Mouse (Mus musculus) stomach, postnatal 0 days (tissue): ENCODE measurements at regions not wholly inside any gene's neighbourhood (a gene's known extent, or its start where the extent isn't known, plus 50 kb on each side); places are given as distances from the start of the nearest gene placed in this dataset.
A peak's percentile ranks its signal among the peaks of the same experiment; 100 is the strongest.

Source experiments
- ATAC-seq: fragments of 200-750 bp; cut with Nextera tagmentation; 2 replicates; pipeline ENCODE4 v1.8.0; 2017; ENCODE audit not compliant: low FRiP score, low TSS enrichment
- DNase-seq: peaks from one replicate; pipeline ENCODE4 v3.0.0-alpha.2; 2016; ENCODE audit warnings: low spot score
- H3K27ac ChIP-seq: fragments of 300-500 bp; sonication (generic); replicated peaks from 2 replicates; pipeline ENCODE4 v1.5.1; 2014; ENCODE audit warnings: mild to moderate bottlenecking, control low read depth
- H3K27me3 ChIP-seq: fragments of 300-500 bp; sonication (generic); 2 replicates; pipeline ENCODE4 v1.6.1; 2014; ENCODE audit warnings: low read length; ENCODE audit not compliant: control insufficient read depth, insufficient read depth
- H3K36me3 ChIP-seq: fragments of 300-500 bp; sonication (generic); 2 replicates; pipeline ENCODE4 v1.6.1; 2014; ENCODE audit warnings: low read length, mixed read lengths; ENCODE audit not compliant: control insufficient read depth, insufficient read depth
- H3K4me1 ChIP-seq: fragments of 300-500 bp; sonication (generic); replicated peaks from 2 replicates; pipeline ENCODE4 v1.6.1; 2014; ENCODE audit warnings: antibody characterized with exemption; ENCODE audit not compliant: control insufficient read depth, insufficient read depth
- H3K4me2 ChIP-seq: fragments of 300-500 bp; sonication (generic); replicated peaks from 2 replicates; pipeline ENCODE4 v1.6.1; 2014; ENCODE audit warnings: low read depth, mild to moderate bottlenecking, control low read depth, moderate library complexity
- H3K4me3 ChIP-seq: fragments of 300-500 bp; sonication (generic); 2 replicates; pipeline ENCODE4 v1.5.1; 2014; ENCODE audit warnings: low read depth, low read length, control low read depth
- H3K9ac ChIP-seq: fragments of 300-500 bp; sonication (generic); 2 replicates; pipeline ENCODE4 v1.6.1; 2014; ENCODE audit warnings: mild to moderate bottlenecking, low read length, control low read depth, mixed read lengths
- H3K9me3 ChIP-seq: fragments of 300-500 bp; sonication (generic); 2 replicates; pipeline ENCODE4 v1.6.1; 2016; ENCODE audit warnings: low read length; ENCODE audit not compliant: control insufficient read depth
- CTCF ChIP-seq: IDR thresholded peaks from 2 replicates; pipeline ENCODE4 v1.5.1; 2016; ENCODE audit warnings: antibody characterized with exemption, low read depth, mild to moderate bottlenecking, moderate library complexity
- EP300 ChIP-seq: optimal IDR thresholded peaks from 2 replicates; pipeline ENCODE3; 2016; ENCODE audit warnings: antibody characterized with exemption
- WGBS: fragments of 180-500 bp; shearing (Covaris S2); extraction: QIAGEN DNeasy Blood & Tissue Kit; methylation state at CpG from one replicate; pipeline ENCODE4 v1.1.7; 2014; 5-methylcytosine and 5-hydroxymethylcytosine counted together

- Histone ChIP-seq H3K9me3 (no peaks in the 10 kb centered on the region), H3K27me3 (no peaks in the 10 kb centered on the region), H3K4me2 (no peak overlapping the region), H3K9ac (no peak overlapping the region), H3K27ac (no peak overlapping the region), H3K36me3 (no peaks in the 10 kb centered on the region), H3K4me3 (no peak overlapping the region), H3K4me1 (no peaks in the 10 kb centered on the region; the same call in 1 of the 2 replicates)
- ATAC-seq (peak; percentile 11; the same call in 1 of the 2 replicates), DNase-seq (no peak)
- WGBS = 45% methylated on average over 6 of the region's 6 CpGs
- TF ChIP-seq EP300 = no peak
- no peak for TF ChIP-seq CTCF
Observed at GRCm38 (mm10) chr2:167740516-167741189, 51.0 kb upstream of the Tmem189 start.
